Mouse (Mus musculus) limb, embryonic 11.5 days (tissue): ENCODE results near the gene Gpr146. TPM values are rescaled to one million over a fixed set of nuclear protein-coding genes. Genes with fewer than 3 reads are reported as not detected.
"Not testable (repeated sequence)": the region's sequence is repeated elsewhere in the genome, so short reads cannot be mapped to it uniquely, and the experiment has no call there.

Experiments used
- ATAC-seq: fragments of 200-750 bp; cut with Nextera tagmentation; 2 replicates; pipeline ENCODE4 v1.8.0; 2017; ENCODE audit warnings: low read depth; ENCODE audit not compliant: insufficient number of reproducible peaks, low FRiP score, low TSS enrichment
- DNase-seq: peaks from one replicate; pipeline ENCODE4 v3.0.0-alpha.2; 2015; ENCODE audit warnings: low spot score
- H3K27ac ChIP-seq: fragments of 300-500 bp; sonication (generic); replicated peaks from 2 replicates; pipeline ENCODE4 v1.5.1; 2014; ENCODE audit warnings: low read depth, mild to moderate bottlenecking, low read length
- H3K27me3 ChIP-seq: fragments of 300-500 bp; sonication (generic); 2 replicates; pipeline ENCODE4 v1.6.1; 2014; ENCODE audit warnings: mild to moderate bottlenecking, low read length, mixed read lengths; ENCODE audit not compliant: control insufficient read depth, insufficient read depth
- H3K36me3 ChIP-seq: fragments of 300-500 bp; sonication (generic); 2 replicates; pipeline ENCODE4 v1.6.1; 2014; ENCODE audit warnings: mild to moderate bottlenecking, low read length, moderate library complexity, mixed read lengths; ENCODE audit not compliant: control insufficient read depth, insufficient read depth
- H3K4me1 ChIP-seq: fragments of 300-500 bp; sonication (generic); 2 replicates; pipeline ENCODE4 v1.6.1; 2014; ENCODE audit warnings: low read length, mixed read lengths; ENCODE audit not compliant: control insufficient read depth, insufficient read depth
- H3K4me2 ChIP-seq: fragments of 300-500 bp; sonication (generic); 2 replicates; pipeline ENCODE4 v1.6.1; 2014; ENCODE audit warnings: low read depth, mild to moderate bottlenecking, moderate library complexity; ENCODE audit not compliant: severe bottlenecking
- H3K4me3 ChIP-seq: fragments of 300-500 bp; sonication (generic); 2 replicates; pipeline ENCODE4 v1.5.1; 2014; ENCODE audit warnings: low read depth, low read length
- H3K9ac ChIP-seq: fragments of 300-500 bp; sonication (generic); 2 replicates; pipeline ENCODE4 v1.6.1; 2014; ENCODE audit warnings: mild to moderate bottlenecking, low read length
- H3K9me3 ChIP-seq: fragments of 300-500 bp; sonication (generic); 2 replicates; pipeline ENCODE4 v1.6.1; 2016; ENCODE audit warnings: low read length; ENCODE audit not compliant: control insufficient read depth
- WGBS: fragments of 180-500 bp; shearing (Covaris S2); extraction: QIAGEN DNeasy Blood & Tissue Kit; methylation state at CpG from one replicate; pipeline ENCODE4 v1.1.7; 2014; 5-methylcytosine and 5-hydroxymethylcytosine counted together
- polyA plus RNA-seq: library from polyadenylated mRNA; unstranded; fragments of >200 nt; fragmentation: Nextera tagmentation; extraction: Ambion mirVana; gene quantifications from 2 replicates; pipeline ENCODE4 v1.2.1, GENCODE M21; 2014

The Gpr146 gene
- polyA plus RNA-seq: 1.9 and 2.3 TPM in 2 replicates

DNA sequence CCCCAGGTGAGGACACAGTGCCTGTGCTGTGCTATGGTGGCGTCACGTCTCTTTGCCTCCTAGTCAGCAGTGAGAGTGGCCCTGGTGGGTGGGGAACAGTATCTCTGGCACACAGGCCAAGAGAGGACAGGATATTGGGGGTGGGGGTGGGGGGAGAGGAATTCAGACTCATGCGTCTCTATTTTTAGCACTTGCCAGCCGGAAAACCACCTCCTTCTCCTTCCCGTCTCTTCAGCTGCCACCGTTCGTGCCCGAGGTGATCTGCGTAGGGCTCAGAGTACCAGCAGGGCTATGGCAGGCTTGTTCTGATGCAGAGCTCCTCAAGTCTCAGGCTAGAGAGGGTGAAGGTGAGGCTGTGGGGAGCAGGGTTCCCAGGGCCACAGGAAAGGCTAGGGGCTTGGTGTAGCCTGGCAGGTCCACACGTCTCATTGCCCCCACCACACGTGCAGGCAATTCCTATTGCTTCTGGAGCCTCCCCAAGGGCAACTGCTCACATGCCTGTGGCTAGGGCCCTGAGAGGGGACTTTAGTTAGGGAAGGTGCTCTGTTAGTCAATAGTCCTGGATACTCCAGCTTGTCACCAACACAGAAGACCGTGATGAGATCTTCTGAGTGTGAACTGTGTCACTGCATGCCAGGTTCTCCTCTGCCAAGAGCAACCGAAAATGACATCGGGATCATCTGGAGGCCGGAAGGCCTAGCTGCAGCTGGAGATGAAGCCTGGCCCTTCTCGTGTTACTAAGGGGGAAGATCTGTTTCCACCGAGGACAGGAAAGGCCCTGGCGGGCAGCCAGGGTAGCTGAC, at the start of gene Gpr146:
Gene Gpr146, plus strand, starts transcription at position 230 of the 803 bp plus-strand sequence.
- no peak within 1 kb of the TSS for H3K4me3 ChIP-seq
- DNase-seq (no peak), ATAC-seq (no peak)
- H3K9me3 ChIP-seq: no peaks in the 10 kb centered on the region
- peaks cover 7% of the 10 kb centered on the region; the same call in 1 of the 2 replicates for H3K4me1 ChIP-seq
- H3K36me3 ChIP-seq: no peaks in the 10 kb centered on the region
- H3K4me2 ChIP-seq: no peak within 1 kb of the TSS
- 78% methylated on average over 18 of the region's 18 CpGs for WGBS
- no peak within 1 kb of the TSS for H3K27ac ChIP-seq
- H3K27me3 ChIP-seq: no peaks in the 10 kb centered on the region
- no peak within 1 kb of the TSS for H3K9ac ChIP-seq

DNA sequence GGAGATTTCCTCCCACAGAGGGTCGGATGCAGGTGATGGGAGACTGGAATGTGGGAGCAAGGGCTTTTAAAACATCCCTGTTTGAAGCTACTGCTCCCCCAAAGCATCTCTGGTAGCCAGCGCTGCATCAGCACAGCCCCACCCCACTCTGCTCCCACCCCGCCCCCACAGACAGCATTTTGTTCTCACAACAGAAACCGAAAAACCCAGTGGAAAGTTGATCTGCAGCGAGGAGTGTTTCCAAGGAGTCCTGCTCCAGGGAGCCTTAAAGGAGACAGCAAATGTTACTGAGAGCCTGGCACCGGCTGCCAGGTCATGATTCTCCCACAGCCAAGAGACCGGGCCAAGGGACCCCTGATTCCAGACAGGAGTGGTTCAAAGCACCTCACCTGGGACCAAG, 46.7 kb upstream of the Gpr146 start:
- Histone ChIP-seq H3K27me3 (peaks cover 9% of the 10 kb centered on the region), H3K9me3 (no peaks in the 10 kb centered on the region), H3K36me3 (no peaks in the 10 kb centered on the region), H3K4me1 (no peaks in the 10 kb centered on the region), H3K27ac (no peak overlapping the region), H3K4me2 (no peak overlapping the region), H3K9ac (no peak overlapping the region), H3K4me3 (no peak overlapping the region)
- WGBS: 71% methylated on average over 7 of the region's 7 CpGs
- DNase-seq (no peak), ATAC-seq (no peak)

DNA sequence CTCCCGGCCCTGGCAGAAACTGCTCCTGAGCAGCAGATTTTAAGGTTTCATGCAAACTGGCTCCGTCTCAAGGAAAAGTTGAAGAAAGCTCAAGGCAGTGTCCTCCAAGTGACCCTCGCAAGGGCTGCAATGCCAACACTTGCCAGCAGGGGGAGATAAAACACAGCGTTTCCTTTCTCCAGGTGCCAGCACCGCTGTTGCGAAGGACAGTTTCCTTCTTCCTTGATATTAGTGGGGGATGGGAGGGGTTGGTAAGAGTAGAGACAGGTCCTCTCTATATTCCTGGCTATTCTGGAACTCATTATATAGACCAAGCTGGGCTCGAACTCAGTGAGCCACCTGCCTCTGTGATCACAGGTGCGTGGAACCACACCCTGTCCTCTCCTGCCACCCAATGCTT, 45.8 kb upstream of the Gpr146 start:
- no peaks in the 10 kb centered on the region for H3K27me3 ChIP-seq
- no peaks in the 10 kb centered on the region for H3K36me3 ChIP-seq
- H3K9ac ChIP-seq: no peak overlapping the region
- DNase-seq (peak; percentile 92), ATAC-seq (no peak)
- no peak overlapping the region for H3K4me2 ChIP-seq
- H3K9me3 ChIP-seq: no peaks in the 10 kb centered on the region
- whole genome bisulfite sequencing: 23% methylated on average over 8 of the region's 8 CpGs
- no peaks in the 10 kb centered on the region for H3K4me1 ChIP-seq
- no peak overlapping the region for H3K27ac ChIP-seq
- H3K4me3 ChIP-seq: no peak overlapping the region

GRCm38 (mm10) chr5:139332590-139333272, 44.8 kb upstream of the Gpr146 start:
- no peaks in the 10 kb centered on the region for H3K9me3 ChIP-seq
- no peak overlapping the region for H3K4me2 ChIP-seq
- H3K4me1 ChIP-seq: no peaks in the 10 kb centered on the region
- 90% methylated on average over 8 of the region's 8 CpGs for WGBS
- ATAC-seq (no peak), DNase-seq (no peak)
- H3K27ac ChIP-seq: no peak overlapping the region
- peaks cover 2% of the 10 kb centered on the region; the same call in 1 of the 2 replicates for H3K36me3 ChIP-seq
- H3K27me3 ChIP-seq: no peaks in the 10 kb centered on the region
- H3K4me3 ChIP-seq: no peak overlapping the region
- H3K9ac ChIP-seq: no peak overlapping the region

- Histone ChIP-seq H3K4me1 (no peaks in the 10 kb centered on the region), H3K36me3 (peaks cover 9% of the 10 kb centered on the region; the same call in 1 of the 2 replicates), H3K4me3 (no peak overlapping the region), H3K9me3 (no peaks in the 10 kb centered on the region), H3K27me3 (no peaks in the 10 kb centered on the region), H3K4me2 (no peak overlapping the region), H3K9ac (no peak overlapping the region), H3K27ac (no peak overlapping the region)
- WGBS: 82% methylated on average over 16 of the region's 16 CpGs
- ATAC-seq: no peak
- DNase-seq: no peak
Observed at GRCm38 (mm10) chr5:139333301-139334013, 44.0 kb upstream of the Gpr146 start.

DNA sequence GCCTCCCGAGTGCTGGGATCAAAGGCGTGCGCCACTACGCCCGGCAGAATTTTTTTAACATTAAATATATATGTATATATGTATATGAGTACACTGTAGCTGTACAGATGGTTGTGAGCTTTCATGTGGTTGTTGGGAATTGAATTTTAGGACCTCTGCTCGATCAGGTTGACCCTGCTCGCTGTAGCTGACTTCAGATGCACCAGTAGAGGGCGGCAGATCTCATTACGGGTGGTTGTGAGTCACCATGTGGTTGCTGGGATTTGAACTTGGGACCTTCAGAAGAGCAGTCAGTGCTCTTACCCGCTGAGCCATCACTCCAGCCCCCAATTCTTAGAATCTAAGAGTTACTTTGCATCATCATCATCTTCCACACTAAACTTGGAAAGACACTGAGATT, 43.1 kb upstream of the Gpr146 start:
- not testable (repeated sequence) for ATAC-seq, H3K9me3 ChIP-seq, H3K9ac ChIP-seq, H3K4me1 ChIP-seq, H3K4me3 ChIP-seq, DNase-seq, H3K27ac ChIP-seq, H3K4me2 ChIP-seq, H3K27me3 ChIP-seq
- peaks cover 16% of the 10 kb centered on the region; the same call in 1 of the 2 replicates for H3K36me3 ChIP-seq
- 84% methylated on average over 10 of the region's 10 CpGs for WGBS

DNA sequence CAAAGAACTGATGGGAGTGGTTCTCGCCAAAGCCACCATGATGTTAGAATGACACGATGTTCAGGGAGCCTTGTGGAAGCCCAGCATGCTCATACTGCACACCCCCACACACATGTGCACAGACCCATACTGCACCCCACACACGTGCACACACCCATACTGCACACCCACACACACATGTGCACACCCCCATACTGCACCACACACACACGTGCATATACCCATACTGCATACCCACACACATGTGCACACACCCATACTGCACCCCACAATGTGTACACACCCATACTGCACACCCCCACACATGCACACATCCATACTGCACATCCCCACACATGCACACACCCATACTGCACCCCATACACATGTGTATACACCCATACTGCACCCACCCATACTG, 41.9 kb upstream of the Gpr146 start:
- Histone ChIP-seq H3K9ac (no peak overlapping the region), H3K4me3 (no peak overlapping the region), H3K27ac (no peak overlapping the region), H3K4me1 (no peaks in the 10 kb centered on the region), H3K4me2 (no peak overlapping the region), H3K36me3 (peaks cover 19% of the 10 kb centered on the region; the same call in 1 of the 2 replicates), H3K9me3 (no peaks in the 10 kb centered on the region), H3K27me3 (no peaks in the 10 kb centered on the region)
- 97% methylated on average over 4 of the region's 4 CpGs for WGBS
- DNase-seq (no peak), ATAC-seq (no peak; the same call in 1 of the 2 replicates)

DNA sequence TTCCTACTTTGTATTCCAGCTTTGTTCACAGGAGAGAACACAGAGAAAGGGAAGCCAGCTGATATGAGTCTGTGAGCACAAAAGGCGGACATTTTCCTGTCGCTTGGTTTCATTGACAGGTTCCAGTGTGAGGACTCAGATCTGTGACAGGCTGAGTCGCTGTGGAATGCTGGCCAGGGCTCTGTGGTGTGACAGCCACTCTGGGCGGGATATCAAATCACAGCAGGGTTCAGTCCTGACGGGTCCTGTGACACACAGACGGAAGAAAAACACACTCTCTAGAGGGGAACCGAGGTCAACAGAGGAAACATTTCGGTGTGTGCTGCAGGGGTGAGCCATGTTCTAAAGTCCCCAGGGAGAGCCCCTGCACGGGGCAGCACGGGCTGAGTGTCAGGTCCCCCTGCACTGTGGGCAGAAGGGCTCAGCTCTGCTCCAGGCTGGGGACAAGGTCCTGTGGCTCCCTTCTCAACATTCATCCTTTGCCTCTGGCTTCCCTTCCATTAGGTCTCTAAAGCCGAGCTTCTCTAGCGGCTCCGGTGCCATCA, 39.6 kb upstream of the Gpr146 start:
- Histone ChIP-seq H3K9ac (no peak overlapping the region), H3K4me3 (no peak overlapping the region), H3K4me1 (no peaks in the 10 kb centered on the region), H3K27ac (no peak overlapping the region), H3K36me3 (peaks cover 27% of the 10 kb centered on the region; the same call in 1 of the 2 replicates), H3K9me3 (no peaks in the 10 kb centered on the region), H3K27me3 (no peaks in the 10 kb centered on the region), H3K4me2 (no peak overlapping the region)
- DNase-seq (no peak), ATAC-seq (no peak)
- WGBS: 87% methylated on average over 13 of the region's 13 CpGs
